Mouse (Mus musculus) splenic B cell, adult 2 months (primary cell): ENCODE measurements around the gene Arntl.
"Not testable (repeated sequence)": the region's sequence is repeated elsewhere in the genome, so short reads cannot be mapped to it uniquely, and the experiment has no call there.

Experiments
- DNase-seq: peaks from one replicate; pipeline ENCODE4 v3.0.0-alpha.2; 2011; ENCODE audit warnings: low read depth, low spot score
- H3K27me3 ChIP-seq: 2 replicates; pipeline ENCODE4 v1.6.1; 2012; ENCODE audit warnings: mild to moderate bottlenecking, low read length, moderate library complexity, mixed read lengths; ENCODE audit not compliant: control insufficient read depth, poor library complexity, insufficient read depth, severe bottlenecking
- H3K36me3 ChIP-seq: 2 replicates; pipeline ENCODE4 v1.6.1; 2012; ENCODE audit warnings: mild to moderate bottlenecking, low read length, moderate library complexity, mixed read lengths; ENCODE audit not compliant: control insufficient read depth, poor library complexity, insufficient read depth, severe bottlenecking

The Arntl gene

DNA sequence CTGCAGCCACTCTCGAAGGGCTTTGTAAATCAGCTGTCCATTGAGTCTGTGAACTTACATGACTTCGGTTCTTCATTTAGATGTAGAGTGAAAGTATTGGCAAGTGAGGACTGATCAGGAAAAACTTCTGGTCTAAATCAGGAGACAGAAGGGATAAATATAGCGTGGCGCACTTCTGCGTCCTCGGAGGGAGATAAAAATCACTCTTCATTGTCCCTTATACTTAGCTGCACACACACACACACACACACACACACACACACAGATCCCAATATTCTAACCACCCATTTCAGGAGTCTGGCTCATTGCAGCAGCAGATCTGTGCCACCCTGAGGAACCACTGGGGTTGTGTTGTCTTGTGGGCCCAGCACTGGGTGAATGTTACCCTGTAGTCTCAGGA, 44.3 kb downstream of the Arntl start:
- Histone ChIP-seq H3K27me3 (no peaks in the 10 kb centered on the region), H3K36me3 (peaks cover 2% of the 10 kb centered on the region; the same call in 1 of the 2 replicates)
- no peak for DNase-seq

DNA sequence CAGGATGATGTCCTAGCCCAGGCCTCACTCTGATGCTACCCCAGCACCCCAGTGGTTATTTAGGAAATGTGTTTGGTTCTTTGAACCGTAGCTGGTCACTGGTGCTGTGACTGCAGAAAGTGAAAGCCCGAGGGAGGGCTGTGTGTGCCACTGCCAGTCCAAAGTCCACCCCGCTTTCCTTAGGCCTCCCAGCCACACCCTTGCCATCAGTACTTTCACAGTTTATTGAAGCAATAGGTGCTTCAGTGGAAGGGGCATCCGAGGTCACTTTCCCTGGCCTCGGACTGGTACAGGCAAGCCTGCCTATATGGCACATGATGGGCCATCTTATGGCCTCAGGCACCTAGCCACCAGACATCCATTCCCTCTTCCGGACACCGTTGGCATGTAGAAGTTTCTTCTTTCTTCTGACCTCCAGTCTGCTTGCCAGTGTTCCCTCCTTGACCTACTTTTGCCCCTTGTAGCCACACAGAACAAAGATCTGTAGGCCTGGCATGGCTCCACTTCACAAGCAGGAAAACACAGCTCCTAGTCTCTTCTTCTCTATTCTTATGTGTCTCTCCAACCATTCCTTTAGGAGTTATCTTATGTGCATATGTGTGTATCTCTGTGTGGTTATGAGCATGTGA, 46.6 kb downstream of the Arntl start:
- DNase-seq: no peak
- no peaks in the 10 kb centered on the region for H3K27me3 ChIP-seq
- H3K36me3 ChIP-seq: no peaks in the 10 kb centered on the region

DNA sequence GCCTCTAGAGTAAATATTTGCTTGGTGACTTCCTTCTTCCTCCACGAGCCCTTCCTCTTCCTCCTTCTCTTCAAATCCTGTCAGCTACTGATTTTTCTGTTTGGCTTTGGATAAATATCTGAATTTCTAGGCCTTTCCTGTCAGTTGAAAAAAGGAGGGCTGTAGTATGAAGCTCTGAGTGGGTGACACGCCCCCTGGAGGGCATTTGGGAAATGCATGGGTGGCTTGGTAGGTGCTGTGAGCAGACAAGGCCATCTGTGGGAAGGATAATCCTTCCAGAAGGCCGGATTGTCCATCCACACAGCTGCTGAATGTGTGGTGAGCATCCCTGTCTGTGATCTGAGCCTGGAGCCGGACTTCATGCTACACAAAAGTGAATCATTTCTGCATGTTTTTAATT, 48.8 kb downstream of the Arntl start:
- H3K36me3 ChIP-seq: no peaks in the 10 kb centered on the region
- no peaks in the 10 kb centered on the region for H3K27me3 ChIP-seq
- peak; percentile 65 for DNase-seq

DNA sequence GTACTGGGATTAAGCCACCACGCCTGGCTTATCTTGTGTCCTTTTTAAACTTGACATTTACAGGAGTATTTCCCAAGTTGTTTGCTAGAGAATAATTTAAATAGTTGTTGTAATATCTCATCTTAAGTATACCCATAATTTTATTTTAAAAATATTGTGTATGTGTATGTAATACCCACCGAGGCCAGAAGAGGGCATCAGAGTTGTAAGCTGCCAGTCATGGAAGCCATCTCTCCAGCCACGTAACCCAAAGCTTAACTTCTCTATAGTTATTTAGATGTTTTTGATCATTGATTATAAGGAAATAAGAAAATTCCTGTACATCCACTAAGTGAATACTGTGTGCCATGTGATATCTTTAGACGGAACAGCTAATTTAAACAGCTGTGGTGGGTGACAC, 51.2 kb downstream of the Arntl start:
- DNase-seq: peak; percentile 58
- no peaks in the 10 kb centered on the region for H3K36me3 ChIP-seq
- no peaks in the 10 kb centered on the region for H3K27me3 ChIP-seq

DNA sequence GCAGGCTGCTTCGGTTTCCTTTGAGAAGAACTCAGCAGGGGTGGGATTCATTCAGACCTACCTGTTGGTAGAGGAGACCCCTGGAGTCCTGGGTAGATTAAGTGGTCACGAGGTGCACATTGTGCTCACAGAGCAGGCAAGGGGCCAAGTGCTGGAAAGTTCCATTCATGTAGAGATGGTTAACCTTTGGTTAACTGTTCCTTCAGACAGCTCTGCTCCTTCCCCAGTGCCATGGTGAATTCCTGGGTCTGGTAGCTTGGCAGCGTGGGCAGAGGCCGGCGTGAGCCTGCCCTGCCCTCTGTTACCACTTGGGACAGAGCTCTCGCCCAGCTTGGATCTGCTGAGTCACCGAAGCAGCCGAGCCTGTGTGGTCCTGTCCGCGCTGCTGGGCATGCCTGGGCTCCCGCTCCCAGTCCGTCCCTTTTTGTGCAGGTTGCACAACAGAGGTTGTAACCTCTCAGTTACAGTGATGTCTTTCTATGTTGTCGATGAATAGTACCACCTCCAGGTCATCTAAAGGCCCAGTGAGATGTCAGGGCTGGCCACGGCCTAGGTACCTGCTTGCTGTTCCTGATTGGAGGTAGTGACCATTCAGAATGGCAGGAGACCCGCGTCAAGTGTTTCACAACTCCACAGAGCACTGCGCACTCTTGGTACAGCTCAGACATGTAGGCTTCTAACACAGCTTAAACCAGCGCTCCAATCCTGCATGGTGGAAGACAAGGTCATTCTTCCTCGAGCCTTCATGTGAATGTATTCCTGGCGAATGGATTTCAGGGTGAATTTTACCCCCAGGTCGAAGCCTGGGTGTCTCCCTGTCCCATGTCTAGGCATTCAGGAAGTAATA, 53.3 kb downstream of the Arntl start:
- H3K27me3 ChIP-seq: no peaks in the 10 kb centered on the region
- H3K36me3 ChIP-seq: no peaks in the 10 kb centered on the region
- DNase-seq: no peak

DNA sequence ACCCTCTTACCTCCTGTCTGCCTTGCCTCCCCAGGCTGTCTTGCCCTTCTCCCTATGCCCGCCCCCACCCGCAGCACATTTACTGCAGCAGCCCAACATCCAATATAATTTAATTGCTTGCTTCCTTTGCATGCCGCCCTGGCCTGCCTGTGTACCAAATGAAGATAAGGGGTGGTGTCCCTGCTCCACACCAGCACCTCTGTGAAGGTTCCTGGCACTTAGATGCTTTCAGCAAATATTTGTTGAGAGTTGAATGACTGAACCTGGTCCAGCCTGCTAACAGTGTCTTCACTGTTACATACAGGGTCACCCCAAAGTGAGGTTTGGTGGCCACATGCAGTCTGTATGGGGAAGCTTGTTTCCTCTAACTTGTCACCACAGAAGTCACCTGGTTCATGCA, 54.4 kb downstream of the Arntl start:
- no peaks in the 10 kb centered on the region for H3K27me3 ChIP-seq
- H3K36me3 ChIP-seq: no peaks in the 10 kb centered on the region
- no peak for DNase-seq

DNA sequence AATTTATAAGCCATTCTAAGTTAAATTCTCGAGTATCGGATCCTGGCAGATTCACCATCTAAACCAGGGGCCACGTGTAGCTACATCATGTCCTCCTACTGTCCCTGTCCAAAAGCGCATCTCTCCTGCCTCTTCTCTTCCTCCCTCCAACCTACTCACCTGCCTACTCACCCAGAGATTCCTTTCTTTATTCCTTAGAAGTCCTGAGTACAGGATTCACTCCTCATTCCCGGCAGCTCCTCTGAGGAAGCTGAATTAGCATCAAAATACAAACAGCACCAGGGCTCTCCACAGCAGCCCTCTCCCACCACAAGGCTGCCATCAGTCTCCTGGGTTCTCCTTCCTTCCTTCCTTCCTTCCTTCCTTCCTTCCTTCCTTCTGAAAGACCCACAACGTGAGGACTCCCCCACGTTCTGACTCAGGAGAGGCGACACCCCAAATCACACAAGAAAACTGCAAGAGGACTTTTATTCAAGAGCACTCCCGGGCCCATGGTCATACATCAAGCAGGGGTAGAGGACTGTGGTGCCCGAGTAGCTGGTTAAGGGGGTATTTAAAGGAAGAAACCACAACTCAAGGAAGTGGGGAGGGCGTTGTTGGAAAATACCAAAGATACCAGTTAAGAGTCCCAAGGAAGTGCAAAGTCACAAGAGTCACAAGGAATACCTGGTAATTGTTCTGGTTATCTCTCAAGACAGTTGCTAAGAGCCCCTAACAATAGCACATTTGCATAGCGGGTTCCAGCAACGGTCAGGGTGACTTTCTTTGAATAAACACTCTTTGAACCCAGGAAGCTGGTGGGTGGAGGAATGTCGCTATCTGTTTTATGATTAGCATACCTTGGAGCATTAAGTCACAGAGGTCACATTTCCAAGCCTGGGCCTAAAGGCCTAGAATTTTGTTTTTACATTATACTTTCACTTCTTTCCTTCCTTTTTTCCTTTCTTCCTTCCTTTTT, 55.5 kb downstream of the Arntl start:
- H3K36me3 ChIP-seq, DNase-seq, H3K27me3 ChIP-seq: not testable (repeated sequence)

DNA sequence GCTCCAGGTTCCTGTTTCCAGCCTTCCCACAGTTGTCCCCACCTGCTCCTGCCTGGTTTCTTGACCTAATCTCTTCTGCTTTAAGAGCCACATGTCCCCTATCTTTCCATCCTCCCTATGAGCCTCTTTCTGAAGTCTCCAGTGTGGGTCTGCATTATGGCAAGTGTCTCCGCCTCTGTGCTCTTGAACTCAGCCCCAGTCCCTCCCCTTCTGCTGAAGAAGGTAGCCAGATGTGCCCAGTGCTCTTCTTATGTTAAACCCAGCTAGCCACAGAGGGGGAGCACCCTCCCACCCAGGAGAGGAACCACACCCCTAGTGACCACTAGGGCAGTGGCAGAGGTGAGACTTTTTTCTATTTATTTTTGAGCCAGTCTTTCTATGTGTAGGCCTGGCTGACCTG, 56.7 kb downstream of the Arntl start:
- Histone ChIP-seq H3K27me3 (no peaks in the 10 kb centered on the region), H3K36me3 (no peaks in the 10 kb centered on the region)
- DNase-seq: no peak

DNA sequence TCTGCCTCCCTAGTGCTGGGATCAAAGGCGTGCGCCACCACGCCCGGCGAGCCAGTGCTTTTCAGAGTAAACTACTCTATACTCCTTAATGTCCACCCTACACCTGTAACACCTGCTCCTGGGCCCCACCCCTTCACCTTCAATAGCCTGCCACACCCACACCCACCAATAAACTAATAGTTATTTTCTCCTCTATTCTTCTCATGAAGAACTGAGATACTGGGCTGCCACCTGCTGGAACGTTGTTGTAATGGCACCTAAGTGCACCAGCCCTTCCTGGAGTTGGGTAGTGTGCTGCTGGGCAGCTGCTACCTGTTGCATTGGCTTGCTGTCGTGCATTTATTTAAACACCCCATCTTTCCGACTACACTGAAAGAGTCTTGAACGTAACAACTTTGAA, 61.0 kb downstream of the Arntl start:
- DNase-seq: peak; percentile 77
- H3K36me3 ChIP-seq: no peaks in the 10 kb centered on the region

DNA sequence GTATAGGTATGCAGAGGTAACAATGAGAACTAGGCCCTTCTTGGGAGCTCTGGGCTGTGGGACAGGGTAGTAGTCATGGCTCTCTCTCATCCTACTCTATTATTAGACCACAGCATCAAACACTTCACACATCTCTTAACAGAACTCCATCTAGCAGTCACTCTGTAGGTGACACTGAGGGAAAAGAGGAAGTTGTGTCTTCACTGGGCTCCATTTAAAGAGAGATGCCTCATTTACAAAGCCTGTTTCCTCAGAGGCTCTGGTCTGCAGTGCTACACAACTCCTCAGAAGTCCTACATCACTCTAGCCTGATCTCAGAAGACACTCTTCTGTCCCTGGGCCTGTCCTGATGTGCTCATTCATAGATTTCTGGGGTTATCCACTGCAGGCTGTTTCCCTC, 61.8 kb downstream of the Arntl start:
- no peaks in the 10 kb centered on the region for H3K27me3 ChIP-seq
- DNase-seq: peak; percentile 44
- no peaks in the 10 kb centered on the region for H3K36me3 ChIP-seq

More for the DNA sequence above, 61.0 kb downstream of the Arntl start:
- no peaks in the 10 kb centered on the region for H3K27me3 ChIP-seq

DNA sequence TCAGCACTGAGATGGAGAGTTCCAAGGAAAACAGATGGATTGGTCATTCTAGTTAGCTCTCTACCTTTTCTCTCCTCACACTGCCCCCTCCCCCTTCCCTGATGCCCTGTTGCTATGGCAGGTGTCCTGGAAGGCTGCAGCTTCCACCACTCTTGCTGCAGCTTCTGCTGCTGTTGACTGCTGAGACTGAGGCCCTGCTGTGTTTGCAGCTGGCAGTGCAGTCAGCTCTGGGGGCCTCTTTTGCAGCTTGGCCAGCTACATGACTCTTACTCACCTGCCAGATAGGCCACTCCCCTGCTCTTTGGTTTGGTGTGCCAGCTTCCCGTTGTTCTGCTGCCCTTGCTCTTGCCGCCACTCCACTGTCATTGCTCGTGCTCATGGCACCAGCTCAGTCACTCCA, 62.7 kb downstream of the Arntl start:
- H3K36me3 ChIP-seq: no peaks in the 10 kb centered on the region
- DNase-seq: no peak
- H3K27me3 ChIP-seq: no peaks in the 10 kb centered on the region

DNA sequence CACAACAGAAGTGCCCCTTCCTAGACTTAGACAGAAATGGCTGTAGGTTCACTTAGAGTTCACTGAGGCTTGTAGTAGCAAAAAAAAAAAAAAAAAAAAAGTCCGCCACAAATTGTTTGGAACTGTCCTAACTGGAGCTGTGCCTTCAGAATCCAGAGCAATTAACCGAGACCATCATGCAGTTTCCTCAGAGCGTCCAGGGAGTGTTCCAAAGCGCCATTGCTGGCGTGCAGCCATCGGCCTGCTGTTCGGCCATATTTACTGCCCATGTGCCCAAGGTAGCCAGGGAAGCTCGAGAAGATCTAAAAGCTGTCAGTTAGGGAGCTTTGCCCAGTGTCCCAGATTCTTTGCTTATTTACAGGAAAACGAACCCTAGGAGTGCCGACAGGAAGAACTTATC, 63.3 kb downstream of the Arntl start:
- no peaks in the 10 kb centered on the region for H3K27me3 ChIP-seq
- DNase-seq: no peak

DNA sequence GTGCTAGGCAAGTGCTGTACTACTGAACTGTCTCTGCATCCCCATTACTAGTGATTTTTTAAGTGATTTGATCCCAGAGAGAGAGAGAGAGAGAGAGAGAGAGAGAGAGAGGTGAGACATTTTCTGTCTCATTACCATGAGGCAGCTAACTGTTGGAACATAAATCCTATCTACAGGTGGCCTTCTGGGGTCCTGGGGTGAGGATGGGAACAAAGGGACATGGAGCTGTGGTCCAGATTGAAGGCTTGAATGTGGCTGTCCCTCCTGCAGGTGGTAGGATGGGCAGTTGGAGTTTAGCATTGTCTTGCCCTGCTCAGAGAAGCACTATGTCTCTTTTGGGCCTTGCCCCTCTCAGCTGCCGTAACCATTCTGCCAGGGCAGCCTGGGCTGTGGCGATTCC, 63.7 kb downstream of the Arntl start:
- no peaks in the 10 kb centered on the region for H3K36me3 ChIP-seq
- DNase-seq: no peak
- H3K27me3 ChIP-seq: no peaks in the 10 kb centered on the region

More for the DNA sequence above, 63.3 kb downstream of the Arntl start:
- no peaks in the 10 kb centered on the region for H3K36me3 ChIP-seq

DNA sequence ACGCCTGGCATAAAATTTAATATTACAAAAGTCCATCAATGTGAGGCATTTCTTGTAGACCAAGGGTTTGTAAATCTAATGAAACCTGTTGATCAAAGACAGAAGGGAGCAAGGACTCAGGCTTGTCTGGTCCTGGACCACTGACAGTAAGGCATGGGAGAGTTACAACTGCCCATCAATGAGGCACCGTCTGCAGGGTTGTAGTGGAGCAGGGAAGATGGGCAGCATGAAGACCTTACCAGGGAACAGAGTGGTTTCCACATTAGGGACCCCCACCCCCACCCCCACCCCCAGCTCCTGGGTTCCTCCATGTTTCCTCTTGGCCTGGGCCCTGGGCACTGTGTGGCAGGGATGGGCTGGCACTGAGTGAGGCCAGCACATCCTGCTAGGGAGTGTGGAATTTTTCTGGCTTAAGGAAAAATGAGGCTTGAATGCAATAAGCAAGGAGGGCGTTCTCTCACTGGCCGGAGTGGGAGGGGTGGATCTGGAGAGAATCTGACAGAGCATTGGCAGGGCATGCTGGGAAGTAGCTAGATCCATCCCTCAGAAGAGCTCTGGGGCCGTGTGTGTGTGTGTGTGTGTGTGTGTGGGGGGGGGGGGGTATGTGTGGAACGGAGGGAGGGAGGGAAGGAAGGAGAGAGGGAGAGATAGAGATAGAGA, 65.2 kb downstream of the Arntl start:
- no peak for DNase-seq
- Histone ChIP-seq H3K36me3 (no peaks in the 10 kb centered on the region; the same call in 1 of the 2 replicates), H3K27me3 (no peaks in the 10 kb centered on the region)
